Mouse (Mus musculus) liver, embryonic 14.5 days (tissue): ENCODE data around the gene Poc1a.

Source experiments
- CTCF ChIP-seq: IDR thresholded peaks from 2 replicates; pipeline ENCODE4 v1.5.1; 2016; ENCODE audit warnings: antibody characterized with exemption, low read depth, control low read depth
- EP300 ChIP-seq: IDR thresholded peaks from 2 replicates; pipeline ENCODE4 v1.6.1; 2016; ENCODE audit warnings: antibody characterized with exemption, low read depth

DNA sequence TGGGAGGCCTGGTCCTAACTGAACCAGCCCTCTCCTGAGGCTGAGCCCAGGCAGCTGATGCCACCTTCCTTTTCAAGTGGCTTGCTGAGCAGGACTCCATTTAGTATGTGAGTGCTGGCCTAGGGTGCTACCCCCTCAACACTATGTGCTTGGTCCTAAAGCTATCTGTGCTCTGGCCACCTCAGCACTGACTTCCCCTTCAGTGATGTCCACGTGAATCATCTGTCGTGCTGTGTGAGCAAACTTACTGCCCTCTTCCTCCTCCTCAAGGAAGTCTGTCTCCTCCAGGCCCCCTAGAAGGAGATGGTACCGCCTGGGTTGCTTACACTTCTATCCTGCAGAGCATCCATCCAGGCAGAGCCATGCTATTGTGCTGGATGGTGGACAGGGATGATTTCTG is 51.9 kb downstream of the Poc1a start:
- TF ChIP-seq CTCF: no peak
- TF ChIP-seq EP300: no peak
